Mouse (Mus musculus): Measurements from ENCODE around the gene Hist1h2ae. TPM values are rescaled to one million over a fixed set of nuclear protein-coding genes. Genes with fewer than 3 reads are reported as not detected.

Hist1h2ae gene
- total RNA-seq, 1 experiment from 2014 or later: 28.4 TPM

DNA sequence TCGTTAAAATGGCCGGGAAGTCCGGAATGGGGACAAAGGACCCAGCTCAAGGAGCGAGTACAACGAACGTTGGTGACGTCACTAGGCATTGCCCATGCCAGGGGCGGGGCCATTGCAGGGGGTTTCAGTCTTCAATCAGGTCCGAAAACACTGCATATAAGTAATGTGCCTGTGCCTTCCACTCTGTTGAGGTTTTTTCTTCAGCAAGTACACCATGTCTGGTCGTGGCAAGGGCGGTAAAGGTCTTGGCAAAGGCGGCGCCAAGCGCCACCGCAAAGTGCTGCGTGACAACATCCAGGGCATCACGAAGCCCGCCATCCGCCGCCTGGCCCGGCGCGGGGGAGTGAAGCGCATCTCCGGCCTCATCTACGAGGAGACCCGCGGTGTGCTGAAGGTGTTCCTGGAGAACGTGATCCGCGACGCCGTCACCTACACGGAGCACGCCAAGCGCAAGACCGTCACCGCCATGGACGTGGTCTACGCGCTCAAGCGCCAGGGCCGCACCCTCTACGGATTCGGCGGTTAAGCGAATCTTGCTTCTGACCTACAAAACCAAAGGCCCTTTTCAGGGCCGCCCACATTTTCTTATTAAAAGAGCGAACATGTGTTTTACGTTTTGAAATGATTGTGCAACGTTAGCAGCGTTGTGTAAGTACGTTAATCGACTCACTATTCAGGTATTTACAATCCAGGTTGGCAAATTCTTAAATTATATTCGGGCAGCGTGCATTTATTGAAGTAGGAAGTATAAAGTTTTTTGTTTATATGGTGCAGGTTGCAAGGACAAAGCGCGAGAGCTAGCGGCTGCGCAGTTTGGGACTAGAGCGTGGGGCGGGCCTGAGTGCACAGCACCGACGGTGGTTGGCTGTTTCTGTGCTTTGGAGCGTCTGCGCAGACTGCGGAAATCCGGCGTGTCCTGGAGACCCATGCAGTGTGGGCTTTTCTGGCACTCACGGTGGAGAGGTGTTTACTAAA lies 39.8 kb downstream of the Hist1h2ae start, which contains the start of gene Hist1h4h:
TSS of gene Hist1h4h (plus strand) at position 150 of the 975 bp plus-strand sequence.
- peak; percentile 80 for ATAC-seq (replicated peaks; ENCODE audit: insufficient number of reproducible peaks, low FRiP score, low TSS enrichment, poor library complexity, severe bottlenecking)

DNA sequence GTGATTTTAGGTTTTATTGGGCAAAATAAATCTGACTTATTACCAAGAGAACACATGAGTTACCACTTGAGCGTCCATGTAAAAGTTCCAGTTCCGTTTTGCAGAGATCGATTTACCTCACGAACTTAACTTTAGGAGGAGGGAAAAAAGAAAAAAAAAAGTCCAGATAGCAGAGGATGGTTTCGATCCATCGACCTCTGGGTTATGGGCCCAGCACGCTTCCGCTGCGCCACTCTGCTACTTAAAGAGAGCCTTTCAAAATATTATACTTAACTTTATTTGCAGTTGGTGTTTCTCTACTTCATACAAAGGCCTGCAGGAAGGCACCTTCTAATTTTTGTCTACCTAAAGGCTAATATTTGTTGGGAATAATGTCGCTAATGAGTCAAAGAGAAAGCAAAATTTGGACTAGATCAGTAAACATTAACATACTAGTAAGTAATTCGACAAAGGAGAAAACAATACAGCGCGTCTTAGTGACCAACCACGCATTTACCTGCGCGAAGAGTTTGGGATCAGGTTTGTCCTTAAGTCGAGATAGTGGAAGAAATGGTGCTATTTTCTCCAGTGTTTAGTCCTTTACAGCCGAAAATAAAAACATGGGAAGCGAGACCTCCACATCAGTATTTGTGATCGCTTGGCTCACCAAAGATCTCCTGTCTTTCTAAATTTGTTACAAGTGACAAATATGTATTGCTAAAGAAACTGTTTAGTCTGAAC lies 40.7 kb downstream of the Hist1h2ae start:
- no peak for ATAC-seq (replicated peaks; ENCODE audit: insufficient number of reproducible peaks, low FRiP score, low TSS enrichment, poor library complexity, severe bottlenecking)

DNA sequence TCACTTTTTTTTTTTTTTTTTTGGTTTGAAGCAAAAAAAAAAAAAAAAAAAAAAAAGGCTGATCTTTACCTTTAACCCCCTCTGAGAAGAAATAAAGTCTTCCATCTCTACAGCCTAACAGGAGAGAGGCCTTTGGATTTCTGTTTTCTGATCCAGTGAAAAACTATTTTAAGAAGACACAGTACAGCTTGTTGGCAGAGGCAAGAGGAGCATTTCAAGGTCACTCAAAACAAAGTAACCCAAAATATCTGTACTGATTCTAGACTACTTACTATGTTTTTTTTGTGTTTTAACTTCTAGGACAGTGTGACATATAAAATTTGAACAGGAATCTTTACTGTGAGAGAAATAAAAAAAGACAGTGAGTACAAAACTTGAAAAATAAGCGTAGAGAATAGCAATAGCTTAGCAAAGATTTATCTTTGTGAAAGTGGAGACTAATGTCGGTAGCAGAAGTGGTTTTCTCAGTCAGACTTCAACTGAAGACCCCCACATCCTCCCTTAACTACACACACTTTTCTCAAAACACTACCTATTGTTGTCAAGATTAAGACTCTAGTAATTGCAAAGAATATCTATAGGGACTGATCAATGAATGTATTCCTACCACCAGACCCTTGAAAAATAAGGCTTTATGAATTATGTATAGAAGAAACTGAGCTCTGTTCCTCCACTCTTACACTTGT lies 41.4 kb downstream of the Hist1h2ae start:
- ATAC-seq (replicated peaks; ENCODE audit: insufficient number of reproducible peaks, low FRiP score, low TSS enrichment, poor library complexity, severe bottlenecking): no peak

DNA sequence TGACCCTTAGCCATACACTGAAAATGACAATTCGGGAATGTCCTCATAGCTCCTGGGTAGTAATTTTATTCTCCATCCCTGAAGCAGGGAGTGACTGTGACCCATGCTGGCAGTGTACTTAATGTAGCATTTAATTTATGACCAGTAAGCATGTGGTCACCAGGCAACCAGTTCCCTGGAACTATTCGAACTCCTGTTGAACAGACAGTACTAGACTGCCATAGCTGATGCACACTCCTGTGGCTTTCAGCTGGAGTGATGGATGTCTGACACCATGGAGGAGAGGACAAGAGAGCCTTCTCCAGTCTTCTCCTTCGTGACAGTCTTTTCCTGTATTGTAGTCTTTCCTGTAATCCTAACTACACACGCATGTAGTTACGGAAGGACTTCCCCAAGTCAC lies 42.0 kb downstream of the Hist1h2ae start:
- no peak for ATAC-seq (replicated peaks; ENCODE audit: insufficient number of reproducible peaks, low FRiP score, low TSS enrichment, poor library complexity, severe bottlenecking)

DNA sequence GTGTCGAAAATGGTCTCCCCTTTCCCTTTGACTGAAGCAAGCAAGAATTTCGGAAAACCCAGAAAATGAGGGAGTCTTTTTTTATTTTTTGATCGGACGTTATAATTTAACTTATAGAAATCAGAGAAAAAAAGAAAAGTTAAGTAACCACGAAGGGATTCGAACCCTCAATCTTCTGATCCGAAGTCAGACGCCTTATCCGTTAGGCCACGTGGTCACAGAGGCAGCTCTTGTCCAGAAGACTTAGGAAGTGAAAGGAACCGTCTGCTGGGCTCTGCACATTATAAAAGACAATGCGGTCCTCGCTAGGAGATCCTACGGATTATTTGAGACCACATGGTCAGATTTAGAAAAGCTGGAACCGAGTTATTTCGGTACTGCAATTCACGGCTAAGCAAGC lies 44.7 kb downstream of the Hist1h2ae start:
- peak; percentile 48; the same call in 1 of the 2 replicates for ATAC-seq (replicated peaks; ENCODE audit: insufficient number of reproducible peaks, low FRiP score, low TSS enrichment, poor library complexity, severe bottlenecking)

DNA sequence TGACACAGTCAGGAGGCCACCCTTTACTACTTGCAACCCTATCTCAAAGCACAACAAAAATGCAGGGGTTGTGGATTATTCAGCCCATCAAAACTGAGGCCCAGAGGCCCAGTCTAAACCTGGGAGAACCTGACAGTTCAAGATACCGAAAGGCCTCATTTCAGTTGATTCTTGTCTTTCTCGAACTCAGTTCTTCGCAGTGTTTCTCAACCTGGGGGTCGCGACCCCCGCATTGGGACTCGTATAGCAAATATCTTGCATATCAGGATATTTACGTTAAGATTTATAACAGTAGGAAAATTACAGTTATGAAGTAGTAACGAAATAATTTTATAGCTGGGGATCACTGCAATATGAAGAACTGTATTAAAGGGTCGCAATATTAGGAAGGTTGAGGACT lies 45.1 kb downstream of the Hist1h2ae start:
- ATAC-seq (replicated peaks; ENCODE audit: insufficient number of reproducible peaks, low FRiP score, low TSS enrichment, poor library complexity, severe bottlenecking): no peak

DNA sequence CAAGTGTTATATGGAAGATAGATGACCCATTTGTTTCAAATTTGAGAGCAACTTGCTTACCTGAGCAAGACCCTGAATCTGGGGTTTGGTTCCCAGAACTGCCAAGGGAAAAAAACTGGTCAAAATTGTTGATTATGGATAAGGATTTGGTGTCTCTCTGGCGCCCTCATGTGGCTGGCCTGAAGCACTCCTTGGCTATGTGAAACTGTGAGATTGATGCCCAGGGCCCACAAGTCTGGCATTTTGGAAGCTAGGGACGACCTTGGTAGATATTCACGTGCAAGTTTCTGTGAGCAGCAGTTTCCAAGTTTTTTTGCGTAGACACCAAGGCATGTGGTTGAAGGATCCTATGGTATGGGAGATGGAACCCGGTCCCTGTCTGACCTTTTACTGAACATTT lies 46.4 kb downstream of the Hist1h2ae start:
- ATAC-seq (replicated peaks; ENCODE audit: insufficient number of reproducible peaks, low FRiP score, low TSS enrichment, poor library complexity, severe bottlenecking): peak; percentile 51

DNA sequence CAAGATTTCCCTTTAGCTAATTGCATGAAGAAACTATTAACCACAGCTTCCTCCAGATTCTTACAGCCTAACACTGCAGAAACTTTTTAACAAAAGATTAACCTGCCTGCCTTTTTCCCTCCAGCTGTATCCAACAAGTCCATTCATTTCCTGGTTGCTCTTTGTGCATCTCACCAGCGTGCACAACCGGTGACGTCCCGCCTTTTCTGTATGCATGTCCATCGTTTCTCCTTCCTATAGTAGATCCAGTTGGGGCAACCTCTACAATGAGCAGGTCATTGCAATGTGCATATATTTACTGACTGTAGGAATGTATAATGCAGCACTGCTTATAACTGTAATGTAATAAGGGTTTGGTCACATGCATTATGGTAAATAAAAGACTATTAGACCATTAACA lies 47.0 kb downstream of the Hist1h2ae start:
- ATAC-seq (replicated peaks; ENCODE audit: insufficient number of reproducible peaks, low FRiP score, low TSS enrichment, poor library complexity, severe bottlenecking): no peak

DNA sequence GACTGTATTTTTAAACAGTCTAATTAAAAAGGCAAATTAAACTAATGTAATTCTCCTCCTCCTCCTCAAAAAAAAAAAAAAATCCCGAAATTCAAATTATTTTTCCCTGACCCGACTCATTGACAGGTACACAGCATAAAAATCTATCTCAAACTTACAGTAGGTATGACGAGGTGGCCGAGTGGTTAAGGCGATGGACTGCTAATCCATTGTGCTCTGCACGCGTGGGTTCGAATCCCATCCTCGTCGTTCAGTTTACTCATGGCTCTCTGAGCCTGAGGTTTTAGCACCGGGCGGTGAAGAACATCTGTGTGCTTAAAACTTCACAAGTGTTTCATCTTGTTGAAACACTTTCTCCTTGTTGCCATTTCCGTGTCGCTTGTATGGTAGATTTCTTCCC lies 49.3 kb downstream of the Hist1h2ae start:
- no peak for ATAC-seq (replicated peaks; ENCODE audit: insufficient number of reproducible peaks, low FRiP score, low TSS enrichment, poor library complexity, severe bottlenecking)

Other genes with a start within 250 kb of the Hist1h2ae start
- gene Zfp322a, start 202.0 kb downstream of the Hist1h2ae start, total RNA-seq (2017): 27.6 to 70.6 TPM (median 42.7 TPM) in 3 replicates
- gene Abt1, start 147.4 kb downstream of the Hist1h2ae start, total RNA-seq (2017): 12.1 to 15.9 TPM (median 13.2 TPM) in 3 replicates
- not detected in 3 replicates for gene Btn1a1, start 105.3 kb downstream of the Hist1h2ae start, total RNA-seq (2017)
- not detected in 3 replicates for gene Btn2a2, start 82.4 kb downstream of the Hist1h2ae start, total RNA-seq (2017)
- 24.5 to 149 TPM (median 46.4 TPM) in 3 replicates for gene Hist1h4h, start 40.2 kb downstream of the Hist1h2ae start, total RNA-seq (2017)
- gene Hist1h2af, start 37.3 kb downstream of the Hist1h2ae start, total RNA-seq (2017): 1.4 to 11.6 TPM in 2 of 3 replicates, not detected in the other
- not detected in 3 replicates for gene Hist1h3g, start 35.8 kb downstream of the Hist1h2ae start, total RNA-seq (2017)
- gene Hist1h2bh, start 27.8 kb downstream of the Hist1h2ae start, total RNA-seq (2017): 0.21 to 4.4 TPM (median 2.1 TPM) in 3 replicates
- gene Hist1h3f, start 27.2 kb downstream of the Hist1h2ae start, total RNA-seq (2017): 0.53 to 21.8 TPM (median 16.4 TPM) in 3 replicates
- gene Hist1h4f, start 19.6 kb downstream of the Hist1h2ae start, total RNA-seq (2017): 42.2 to 123 TPM (median 49.9 TPM) in 3 replicates
- gene Hist1h1d, start 18.0 kb downstream of the Hist1h2ae start, total RNA-seq (2017): 16.3 to 25.9 TPM (median 21.9 TPM) in 3 replicates
- 12.4 to 48.1 TPM (median 39.4 TPM) in 3 replicates for gene Hist1h3e, start 8.9 kb downstream of the Hist1h2ae start, total RNA-seq (2017)
- gene Hist1h2bg, start 176 bp upstream of the Hist1h2ae start, total RNA-seq (2017): 86.4 to 193 TPM (median 86.9 TPM) in 3 replicates
- 19.2 to 51.4 TPM (median 45.4 TPM) in 3 replicates for gene Hist1h2bf, start 3.0 kb upstream of the Hist1h2ae start, total RNA-seq (2017)
- gene Hist1h2ad, start 3.2 kb upstream of the Hist1h2ae start, total RNA-seq (2017): 1.5 to 92.8 TPM (median 16.7 TPM) in 3 replicates
- gene Hist1h3d, start 4.5 kb upstream of the Hist1h2ae start, total RNA-seq (2017): 1.5 to 3.3 TPM (median 2.1 TPM) in 3 replicates
- 78.9 to 170 TPM (median 90.0 TPM) in 3 replicates for gene Hist1h4d, start 10.4 kb upstream of the Hist1h2ae start, total RNA-seq (2017)
- gene Hist1h2be, start 49.9 kb upstream of the Hist1h2ae start, total RNA-seq (2017): 13.1 to 35.9 TPM (median 14.5 TPM) in 3 replicates
- 81.6 to 216 TPM (median 97.2 TPM) in 3 replicates for gene Hist1h1e, start 51.3 kb upstream of the Hist1h2ae start, total RNA-seq (2017)
- gene Hist1h2ac, start 112.7 kb upstream of the Hist1h2ae start, total RNA-seq (2017): 5.0 to 8.9 TPM (median 8.3 TPM) in 3 replicates
- 28.7 to 101 TPM (median 49.7 TPM) in 3 replicates for gene Hist1h2bc, start 113.0 kb upstream of the Hist1h2ae start, total RNA-seq (2017)
- not detected in 3 replicates for gene Hist1h1t, start 124.6 kb upstream of the Hist1h2ae start, total RNA-seq (2017)
- gene Hist1h4c, start 127.2 kb upstream of the Hist1h2ae start, total RNA-seq (2017): 82.1 to 150 TPM (median 93.5 TPM) in 3 replicates
- 90.6 to 170 TPM (median 150 TPM) in 3 replicates for gene Hfe, start 139.6 kb upstream of the Hist1h2ae start, total RNA-seq (2017)
- gene Hist1h1c, start 167.6 kb upstream of the Hist1h2ae start, total RNA-seq (2017): 589 to 739 TPM (median 677 TPM) in 3 replicates
- 6.8 TPM in 1 of 3 replicates, not detected in the others for gene Hist1h3c, start 174.4 kb upstream of the Hist1h2ae start, total RNA-seq (2017)
- gene Hist1h2bb, start 175.5 kb upstream of the Hist1h2ae start, total RNA-seq (2017): 151 to 300 TPM (median 178 TPM) in 3 replicates
- 64.3 to 74.6 TPM in 2 of 3 replicates, not detected in the other for gene Hist1h2ab, start 179.9 kb upstream of the Hist1h2ae start, total RNA-seq (2017)
- 9.7 TPM in 1 of 3 replicates, not detected in the others for gene Hist1h3b, start 181.0 kb upstream of the Hist1h2ae start, total RNA-seq (2017)
- gene Hist1h4b, start 185.8 kb upstream of the Hist1h2ae start, total RNA-seq (2017): 10.8 to 62.1 TPM (median 12.1 TPM) in 3 replicates
- 43.2 to 186 TPM (median 59.3 TPM) in 3 replicates for gene Hist1h4a, start 190.0 kb upstream of the Hist1h2ae start, total RNA-seq (2017)
- gene Hist1h3a, start 191.2 kb upstream of the Hist1h2ae start, total RNA-seq (2017): 4.6 to 86.2 TPM (median 18.3 TPM) in 3 replicates
- gene Hist1h1a, start 192.4 kb upstream of the Hist1h2ae start, total RNA-seq (2017): 55.4 to 86.3 TPM (median 64.8 TPM) in 3 replicates
- gene Trim38, start 198.7 kb upstream of the Hist1h2ae start, total RNA-seq (2017): not detected in 3 replicates
- not detected in 3 replicates for gene Slc17a2, start 235.8 kb upstream of the Hist1h2ae start, total RNA-seq (2017)

All from monocyte, adult 5-6 weeks (primary cell).